Mouse (Mus musculus) large intestine, adult 2 months (tissue): ENCODE measurements around the gene Amhr2. TPM values are rescaled to one million over a fixed set of nuclear protein-coding genes. Genes with fewer than 3 reads are reported as not detected.

Source experiments
- DNase-seq: peaks from one replicate; pipeline ENCODE4 v3.0.0-alpha.2; 2012; ENCODE audit warnings: low read depth, low spot score
- WGBS: fragments of 180-500 bp; shearing (Covaris S2); methylation state at CpG from one replicate; pipeline ENCODE4 v1.1.7; 2018; 5-methylcytosine and 5-hydroxymethylcytosine counted together
- polyA plus RNA-seq: library from polyadenylated mRNA; depleted of rRNA; stranded (reverse); fragments of >200 nt; gene quantifications from 2 replicates; pipeline ENCODE4 v1.2.3, GENCODE M21; 2012; rRNA removed

The Amhr2 gene
- 0.16 and 1.0 TPM in 2 replicates for polyA plus RNA-seq

GRCm38 (mm10) chr15:102445146-102445545, at the start of gene Amhr2:
Amhr2 (plus strand) TSS chr15:102445367.
- 75% methylated on average over 8 of the region's 8 CpGs for WGBS

GRCm38 (mm10) chr15:102398629-102399028, 46.5 kb upstream of the Amhr2 start:
- 35% methylated on average over 5 of the region's 5 CpGs for WGBS
- DNase-seq: no peak

More at GRCm38 (mm10) chr15:102445146-102445545, at the start of gene Amhr2:
- no peak for DNase-seq

- WGBS: 1% methylated on average over 34 of the region's 34 CpGs
- no peak for DNase-seq
Measured at GRCm38 (mm10) chr15:102399229-102400221, 45.6 kb upstream of the Amhr2 start.

GRCm38 (mm10) chr15:102400476-102401045, 44.6 kb upstream of the Amhr2 start:
- WGBS: 75% methylated on average over 10 of the region's 10 CpGs
- DNase-seq: no peak

- no peak for DNase-seq
- 91% methylated on average over 2 of the region's 2 CpGs for WGBS
Measured at GRCm38 (mm10) chr15:102401278-102401677, 43.9 kb upstream of the Amhr2 start.

GRCm38 (mm10) chr15:102402210-102402609, 43.0 kb upstream of the Amhr2 start:
- no peak for DNase-seq
- 95% methylated on average over 3 of the region's 3 CpGs for WGBS

GRCm38 (mm10) chr15:102404608-102405488, 40.3 kb upstream of the Amhr2 start:
- 13% methylated on average over 34 of the region's 34 CpGs for WGBS
- DNase-seq: no peak

GRCm38 (mm10) chr15:102405489-102406195, 39.5 kb upstream of the Amhr2 start, which contains the start of gene Sp1:
Sp1 (plus strand) TSS chr15:102406143.
- under 1% methylated on average over 38 of the region's 38 CpGs for WGBS
- peak; percentile 100 for DNase-seq

GRCm38 (mm10) chr15:102406196-102406911, 38.8 kb upstream of the Amhr2 start:
- 1% methylated on average over 56 of the region's 69 CpGs for WGBS
- DNase-seq: no peak

- 2% methylated on average over 3 of the region's 3 CpGs for WGBS
- DNase-seq: no peak
Measured at GRCm38 (mm10) chr15:102406912-102407580, 38.1 kb upstream of the Amhr2 start.

- WGBS: 91% methylated on average over 10 of the region's 10 CpGs
- DNase-seq: no peak
Measured at GRCm38 (mm10) chr15:102407681-102408557, 37.2 kb upstream of the Amhr2 start.

- 63% methylated on average over 2 of the region's 2 CpGs for WGBS
Measured at GRCm38 (mm10) chr15:102408558-102409130, 36.5 kb upstream of the Amhr2 start.

GRCm38 (mm10) chr15:102409286-102409685, 35.9 kb upstream of the Amhr2 start:
- WGBS: 78% methylated on average over 3 of the region's 3 CpGs
- DNase-seq: no peak

More at GRCm38 (mm10) chr15:102408558-102409130, 36.5 kb upstream of the Amhr2 start:
- no peak for DNase-seq

- DNase-seq: no peak
- WGBS: 70% methylated on average over 1 of the region's 1 CpGs
Measured at GRCm38 (mm10) chr15:102411077-102411476, 34.1 kb upstream of the Amhr2 start.

GRCm38 (mm10) chr15:102413687-102414086, 31.5 kb upstream of the Amhr2 start:
- DNase-seq: no peak

- DNase-seq: no peak
- 55% methylated on average over 2 of the region's 2 CpGs for WGBS
Measured at GRCm38 (mm10) chr15:102417524-102417923, 27.6 kb upstream of the Amhr2 start.

GRCm38 (mm10) chr15:102420986-102421385, 24.2 kb upstream of the Amhr2 start:
- 15% methylated on average over 1 of the region's 1 CpGs for WGBS
- no peak for DNase-seq
